Mouse (Mus musculus) kidney, adult 9 months (tissue): ENCODE data around the gene Poln.

Experiments
- DNase-seq: peaks from one replicate; pipeline ENCODE4 v3.0.0; 2022

Gene Poln

GRCm38 (mm10) chr5:34032520-34032919 is 136.7 kb downstream of the Poln start:
- DNase-seq = no peak

GRCm38 (mm10) chr5:34031022-34031421 is 138.2 kb downstream of the Poln start:
- DNase-seq = no peak

- no peak for DNase-seq
These were observed 139.1 kb downstream of the Poln start for GRCm38 (mm10) chr5:34030101-34030500.

GRCm38 (mm10) chr5:34018968-34019367 is 150.3 kb downstream of the Poln start:
- DNase-seq = no peak

- DNase-seq = no peak
These were observed 154.6 kb downstream of the Poln start for GRCm38 (mm10) chr5:34014652-34015051.

GRCm38 (mm10) chr5:34007392-34007941 is 161.8 kb downstream of the Poln start:
- no peak for DNase-seq

- DNase-seq = no peak
These were observed 162.4 kb downstream of the Poln start for GRCm38 (mm10) chr5:34006832-34007231.

GRCm38 (mm10) chr5:34004618-34005017 is 164.6 kb downstream of the Poln start:
- DNase-seq = no peak

- no peak for DNase-seq
These were observed 166.6 kb downstream of the Poln start for GRCm38 (mm10) chr5:34002636-34003035.

- no peak for DNase-seq
These were observed 167.8 kb downstream of the Poln start for GRCm38 (mm10) chr5:34001401-34001800.

- no peak for DNase-seq
These were observed 168.4 kb downstream of the Poln start for GRCm38 (mm10) chr5:34000809-34001208.

- DNase-seq = peak; percentile 24
These were observed 169.7 kb downstream of the Poln start for GRCm38 (mm10) chr5:33999466-34000090.

- no peak for DNase-seq
These were observed 170.8 kb downstream of the Poln start for GRCm38 (mm10) chr5:33998505-33998877.

GRCm38 (mm10) chr5:33997829-33998504 is 171.3 kb downstream of the Poln start:
- no peak for DNase-seq

GRCm38 (mm10) chr5:33997051-33997741 is 172.1 kb downstream of the Poln start:
- DNase-seq = peak; percentile 19

- no peak for DNase-seq
These were observed 172.6 kb downstream of the Poln start for GRCm38 (mm10) chr5:33996694-33997045.

GRCm38 (mm10) chr5:33995843-33996693 is 173.2 kb downstream of the Poln start, which contains the start of gene Nat8l:
Gene Nat8l (plus strand): TSS chr5:33995984.
- DNase-seq = peak; percentile 7

- DNase-seq = peak; percentile 32
These were observed 174.3 kb downstream of the Poln start for GRCm38 (mm10) chr5:33994671-33995625.

- peak; percentile 39 for DNase-seq
These were observed 185.7 kb downstream of the Poln start, which contains the start of gene Gm1673 for GRCm38 (mm10) chr5:33983309-33984121. Gene Gm1673 (plus strand): TSS chr5:33983433.

- no peak for DNase-seq
These were observed 186.5 kb downstream of the Poln start for GRCm38 (mm10) chr5:33982731-33983259.
